Mouse (Mus musculus) C2C12 (cell line): ENCODE measurements at regions not wholly inside any gene's neighbourhood (a gene's known extent, or its start where the extent isn't known, plus 50 kb on each side); places are given as distances from the start of the nearest gene placed in this dataset.

Experiments
- CTCF ChIP-seq: IDR thresholded peaks from one replicate; pipeline ENCODE4 v1.5.1; 2011; ENCODE audit not compliant: control insufficient read depth, insufficient read depth, insufficient read length
- MAX ChIP-seq: IDR thresholded peaks from one replicate; pipeline ENCODE4 v1.6.1; 2011; ENCODE audit warnings: mild to moderate bottlenecking, control low read depth
- MYOD1 ChIP-seq: IDR thresholded peaks from one replicate; pipeline ENCODE4 v1.6.1; 2011; ENCODE audit warnings: low read depth; ENCODE audit not compliant: control insufficient read depth, insufficient read length
- MYOG ChIP-seq: IDR thresholded peaks from one replicate; pipeline ENCODE4 v1.6.1; 2011; ENCODE audit not compliant: control insufficient read depth, insufficient read length; ENCODE audit errors: extremely low read depth
- USF1 ChIP-seq: IDR thresholded peaks from one replicate; pipeline ENCODE4 v1.6.1; 2011; ENCODE audit warnings: low read depth, mild to moderate bottlenecking, control low read depth, moderate library complexity

DNA sequence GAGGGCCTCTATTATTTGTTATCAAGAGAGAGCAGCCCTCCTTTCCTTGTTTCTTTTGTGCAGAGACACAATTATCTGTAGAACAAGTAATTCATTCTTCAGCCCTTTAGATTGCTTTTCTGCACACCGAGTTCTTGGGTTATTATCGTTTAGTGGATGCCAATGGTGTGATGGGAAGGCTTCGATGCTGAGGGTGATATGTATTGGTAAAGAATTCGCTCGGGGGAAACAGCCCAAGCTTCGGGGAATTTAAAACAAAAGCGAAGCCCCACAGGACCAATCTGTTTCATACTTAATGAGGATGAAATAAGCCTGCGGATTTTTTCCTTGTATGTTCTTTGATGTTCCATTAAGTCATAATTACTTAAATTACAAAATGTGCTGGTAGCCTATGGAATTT is 352.0 kb downstream of the Phf14 start:
- TF ChIP-seq CTCF (no peak), MYOG (no peak), MAX (no peak), MYOD1 (no peak), USF1 (no peak)
